Mouse (Mus musculus) lung, postnatal 0 days (tissue): Measurements from ENCODE around the gene Irf6.

Source experiments
- CTCF ChIP-seq: IDR thresholded peaks from 2 replicates; pipeline ENCODE4 v1.5.1; 2016; ENCODE audit warnings: antibody characterized with exemption, mild to moderate bottlenecking
- EP300 ChIP-seq: IDR thresholded peaks from 2 replicates; pipeline ENCODE4 v1.6.1; 2016; ENCODE audit warnings: antibody characterized with exemption, mild to moderate bottlenecking, control low read depth

- TF ChIP-seq CTCF (no peak), EP300 (no peak)
These were observed 48.5 kb downstream of the Irf6 start, which contains the start of gene Traf3ip3 for GRCm38 (mm10) chr1:193201383-193201778.
